Mouse (Mus musculus) small intestine, adult 2 months (tissue): ENCODE measurements around the gene Lce6a. TPM values are rescaled to one million over a fixed set of nuclear protein-coding genes. Genes with fewer than 3 reads are reported as not detected.

Source experiments
- H3K27ac ChIP-seq: fragments of 200-500 bp; 2 replicates; pipeline ENCODE4 v1.5.1; 2012; ENCODE audit warnings: low read depth, low read length, control low read depth, inconsistent platforms; ENCODE audit not compliant: insufficient read depth
- H3K27me3 ChIP-seq: fragments of 200-500 bp; 2 replicates; pipeline ENCODE4 v1.6.1; 2012; ENCODE audit warnings: mild to moderate bottlenecking, moderate library complexity, low read length, inconsistent platforms; ENCODE audit not compliant: control insufficient read depth, insufficient read depth
- H3K36me3 ChIP-seq: fragments of 200-500 bp; 2 replicates; pipeline ENCODE4 v1.6.1; 2012; ENCODE audit warnings: mild to moderate bottlenecking, low read length, control low read depth, inconsistent platforms; ENCODE audit not compliant: control insufficient read depth, insufficient read depth
- H3K4me1 ChIP-seq: fragments of 200-500 bp; 2 replicates; pipeline ENCODE4 v1.6.1; 2012; ENCODE audit warnings: low read length, inconsistent platforms, mixed read lengths; ENCODE audit not compliant: control insufficient read depth, insufficient read depth, insufficient read length
- H3K4me3 ChIP-seq: fragments of 200-500 bp; 2 replicates; pipeline ENCODE4 v1.5.1; 2012; ENCODE audit warnings: low read depth, mild to moderate bottlenecking, control low read depth, inconsistent platforms, low read length, moderate library complexity
- CTCF ChIP-seq: fragments of 200-500 bp; IDR thresholded peaks from 2 replicates; pipeline ENCODE4 v1.5.1; 2012; ENCODE audit warnings: low read depth, mild to moderate bottlenecking, control low read depth, inconsistent platforms, low read length, moderate library complexity, mixed read lengths; ENCODE audit not compliant: insufficient replicate concordance, insufficient read length; ENCODE audit errors: extremely low read depth
- POLR2A ChIP-seq: fragments of 200-500 bp; IDR thresholded peaks from 2 replicates; pipeline ENCODE4 v1.6.1; 2012; ENCODE audit warnings: low read depth, mild to moderate bottlenecking, control low read depth, inconsistent platforms, low read length, moderate library complexity
- WGBS: fragments of 180-500 bp; shearing (Covaris S2); methylation state at CpG from one replicate; pipeline ENCODE4 v1.1.7; 2018; 5-methylcytosine and 5-hydroxymethylcytosine counted together
- polyA plus RNA-seq: library from polyadenylated mRNA; depleted of rRNA; stranded (reverse); fragments of >200 nt; gene quantifications from 2 replicates; pipeline ENCODE4 v1.2.3, GENCODE M21; 2012; rRNA removed

Gene Lce6a
- polyA plus RNA-seq: not detected in 2 replicates

DNA sequence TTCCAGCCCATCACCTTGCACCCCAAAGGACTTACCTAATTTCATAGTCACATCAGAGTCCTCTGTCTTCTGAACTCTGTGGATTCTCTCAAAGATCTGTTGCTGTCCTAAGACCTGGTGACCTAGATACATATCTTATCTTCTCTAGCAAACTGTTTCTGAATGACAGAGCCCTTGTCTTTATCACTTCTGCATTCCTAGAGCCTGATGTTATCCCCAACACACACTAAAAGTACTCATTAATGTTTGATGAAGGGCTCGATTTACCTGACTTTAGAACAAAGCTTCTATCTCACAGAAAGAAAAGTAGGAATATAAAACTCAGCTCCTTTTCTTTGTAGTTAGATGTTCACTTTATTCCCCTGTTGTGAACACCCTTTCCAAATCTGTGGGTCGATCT, at the start of gene Lce6a:
Lce6a (minus strand) TSS at position 101 of the 400 bp plus-strand sequence.
- no peak for TF ChIP-seq POLR2A
- no peak for TF ChIP-seq CTCF
- WGBS: 29% methylated on average over 2 of the region's 2 CpGs
- H3K36me3 ChIP-seq: no peaks in the 10 kb centered on the region

GRCm38 (mm10) chr3:92670215-92670614, 48.8 kb upstream of the Lce6a start, which contains the start of gene Lce1a2:
Gene Lce1a2 (minus strand): TSS chr3:92670315.
- no peaks in the 10 kb centered on the region for H3K36me3 ChIP-seq
- H3K27me3 ChIP-seq: no peaks in the 10 kb centered on the region
- H3K4me1 ChIP-seq: no peaks in the 10 kb centered on the region
- TF ChIP-seq CTCF: no peak
- H3K4me3 ChIP-seq: no peak within 1 kb of the TSS
- no peak within 1 kb of the TSS for H3K27ac ChIP-seq

More for the DNA sequence above, at the start of gene Lce6a:
- H3K4me3 ChIP-seq: no peak within 1 kb of the TSS
- no peaks in the 10 kb centered on the region for H3K4me1 ChIP-seq
- H3K27ac ChIP-seq: no peak within 1 kb of the TSS
- H3K27me3 ChIP-seq: no peaks in the 10 kb centered on the region

- H3K4me1 ChIP-seq: no peaks in the 10 kb centered on the region
- no peak within 1 kb of the TSS for H3K4me3 ChIP-seq
- no peaks in the 10 kb centered on the region for H3K27me3 ChIP-seq
- H3K36me3 ChIP-seq: no peaks in the 10 kb centered on the region
- TF ChIP-seq POLR2A (no peak), CTCF (no peak)
- no peak within 1 kb of the TSS for H3K27ac ChIP-seq
Measured at GRCm38 (mm10) chr3:92656826-92657225, 35.4 kb upstream of the Lce6a start, which contains the start of gene Lce1b. Gene Lce1b (minus strand): TSS chr3:92656926.

DNA sequence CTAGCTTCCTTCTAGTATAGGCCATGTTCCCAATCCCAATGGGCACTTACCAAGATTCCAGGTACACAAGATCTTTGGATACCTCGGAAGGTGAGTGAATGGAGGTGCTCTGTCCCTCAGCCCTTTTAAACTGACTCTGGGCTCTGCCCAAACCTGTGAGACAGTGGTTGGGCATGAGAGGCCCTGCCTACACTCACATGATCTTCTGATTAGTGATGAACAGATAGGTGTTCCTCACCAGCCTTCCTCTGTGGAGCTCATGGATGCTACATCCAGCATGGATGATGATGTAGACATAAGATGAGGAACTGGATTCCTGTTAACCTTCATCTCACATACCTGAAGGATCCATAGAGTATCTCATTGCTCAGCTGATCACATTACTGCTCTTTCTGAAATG, 26.7 kb upstream of the Lce6a start, which contains the start of gene Lce1a1:
Lce1a1 (minus strand) TSS at position 101 of the 400 bp plus-strand sequence.
- TF ChIP-seq POLR2A: no peak
- TF ChIP-seq CTCF: no peak
- 79% methylated on average over 1 of the region's 1 CpGs for WGBS
- H3K4me1 ChIP-seq: no peaks in the 10 kb centered on the region
- no peak within 1 kb of the TSS for H3K27ac ChIP-seq
- H3K4me3 ChIP-seq: no peak within 1 kb of the TSS
- no peaks in the 10 kb centered on the region for H3K27me3 ChIP-seq
- no peaks in the 10 kb centered on the region for H3K36me3 ChIP-seq

GRCm38 (mm10) chr3:92639854-92640253, 18.4 kb upstream of the Lce6a start:
- no peaks in the 10 kb centered on the region for H3K36me3 ChIP-seq
- 90% methylated on average over 15 of the region's 15 CpGs for WGBS
- no peak overlapping the region for H3K4me3 ChIP-seq

GRCm38 (mm10) chr3:92638653-92638991, 17.2 kb upstream of the Lce6a start:
- no peaks in the 10 kb centered on the region for H3K27me3 ChIP-seq
- no peak overlapping the region for H3K27ac ChIP-seq
- H3K4me3 ChIP-seq: no peak overlapping the region
- TF ChIP-seq CTCF (no peak), POLR2A (no peak)
- WGBS: 24% methylated on average over 3 of the region's 3 CpGs
- H3K4me1 ChIP-seq: no peaks in the 10 kb centered on the region
- H3K36me3 ChIP-seq: no peaks in the 10 kb centered on the region

More at GRCm38 (mm10) chr3:92639854-92640253, 18.4 kb upstream of the Lce6a start:
- H3K4me1 ChIP-seq: no peaks in the 10 kb centered on the region
- H3K27ac ChIP-seq: no peak overlapping the region
- TF ChIP-seq POLR2A (no peak), CTCF (no peak)
- no peaks in the 10 kb centered on the region for H3K27me3 ChIP-seq

- no peak overlapping the region for H3K4me3 ChIP-seq
- H3K27ac ChIP-seq: no peak overlapping the region
- H3K36me3 ChIP-seq: no peaks in the 10 kb centered on the region
- 48% methylated on average over 1 of the region's 1 CpGs for WGBS
- H3K4me1 ChIP-seq: no peaks in the 10 kb centered on the region
- TF ChIP-seq POLR2A (no peak), CTCF (no peak)
- no peaks in the 10 kb centered on the region for H3K27me3 ChIP-seq
Measured at GRCm38 (mm10) chr3:92637745-92638652, 16.5 kb upstream of the Lce6a start.
